Mouse (Mus musculus) E14TG2a.4 (cell line): Measurements from ENCODE around the gene Clec11a.

Experiments
- H3K27me3 ChIP-seq: 2 replicates; pipeline ENCODE4 v1.6.1; 2014; ENCODE audit warnings: low read length, control low read depth; ENCODE audit not compliant: insufficient read depth
- H3K36me3 ChIP-seq: 2 replicates; pipeline ENCODE4 v1.6.1; 2014; ENCODE audit warnings: low read length, control low read depth; ENCODE audit not compliant: insufficient read depth
- H3K4me1 ChIP-seq: replicated peaks from 2 replicates; pipeline ENCODE4 v1.6.1; 2014; ENCODE audit warnings: low read depth, low read length, control low read depth
- H3K4me3 ChIP-seq: replicated peaks from 2 replicates; pipeline ENCODE4 v1.5.1; 2014; ENCODE audit warnings: mild to moderate bottlenecking, low read length
- H3K9me3 ChIP-seq: 2 replicates; pipeline ENCODE4 v1.6.1; 2014; ENCODE audit warnings: low read length, control low read depth
- CTCF ChIP-seq: conservative IDR thresholded peaks from 2 replicates; pipeline ENCODE4 v1.5.1; 2014; ENCODE audit warnings: low read length
- NANOG ChIP-seq: IDR thresholded peaks from 2 replicates; pipeline ENCODE4 v1.6.1; 2014; ENCODE audit warnings: borderline replicate concordance, low read length, mixed read lengths
- POU5F1 ChIP-seq: IDR thresholded peaks from 2 replicates; pipeline ENCODE4 v1.6.1; 2014; ENCODE audit warnings: low read length, borderline replicate concordance

Gene Clec11a

GRCm38 (mm10) chr7:44334139-44334538 lies 27.4 kb upstream of the Clec11a start:
- H3K36me3 ChIP-seq = no peaks in the 10 kb centered on the region
- H3K4me3 ChIP-seq = no peak overlapping the region
- H3K9me3 ChIP-seq = no peaks in the 10 kb centered on the region
- H3K27me3 ChIP-seq = peaks cover 88% of the 10 kb centered on the region
- TF ChIP-seq NANOG = no peak
- H3K4me1 ChIP-seq = peaks cover 38% of the 10 kb centered on the region

GRCm38 (mm10) chr7:44332336-44332735 lies 25.6 kb upstream of the Clec11a start:
- Histone ChIP-seq H3K4me3 (no peak overlapping the region), H3K4me1 (peaks cover 31% of the 10 kb centered on the region), H3K27me3 (peaks cover 80% of the 10 kb centered on the region), H3K9me3 (no peaks in the 10 kb centered on the region), H3K36me3 (no peaks in the 10 kb centered on the region)
- no peak for TF ChIP-seq POU5F1
- no peak for TF ChIP-seq CTCF
- TF ChIP-seq NANOG = no peak

GRCm38 (mm10) chr7:44326614-44327013 lies 19.9 kb upstream of the Clec11a start:
- Histone ChIP-seq H3K9me3 (no peaks in the 10 kb centered on the region), H3K27me3 (peaks cover 70% of the 10 kb centered on the region), H3K4me1 (peaks cover 11% of the 10 kb centered on the region; the same call in 1 of the 2 replicates), H3K36me3 (no peaks in the 10 kb centered on the region), H3K4me3 (no peak overlapping the region)
- TF ChIP-seq POU5F1 (no peak), CTCF (no peak), NANOG (no peak)

- Histone ChIP-seq H3K4me3 (no peak overlapping the region), H3K4me1 (peaks cover 23% of the 10 kb centered on the region), H3K27me3 (peaks cover 59% of the 10 kb centered on the region), H3K9me3 (no peaks in the 10 kb centered on the region), H3K36me3 (0 out of 2 replicates have a peak, but pooled peaks cover 3% of the 10 kb centered on the region)
- no peak for TF ChIP-seq POU5F1
Observed at GRCm38 (mm10) chr7:44322290-44322689, 15.6 kb upstream of the Clec11a start.

GRCm38 (mm10) chr7:44320886-44321285 lies 14.2 kb upstream of the Clec11a start:
- Histone ChIP-seq H3K9me3 (no peaks in the 10 kb centered on the region), H3K4me3 (no peak overlapping the region), H3K4me1 (peaks cover 26% of the 10 kb centered on the region), H3K27me3 (peaks cover 55% of the 10 kb centered on the region), H3K36me3 (0 out of 2 replicates have a peak, but pooled peaks cover 3% of the 10 kb centered on the region)
- no peak for TF ChIP-seq NANOG
- no peak for TF ChIP-seq CTCF
- TF ChIP-seq POU5F1 = no peak

GRCm38 (mm10) chr7:44317913-44318312 lies 11.2 kb upstream of the Clec11a start:
- TF ChIP-seq CTCF (peak; percentile 55), POU5F1 (no peak)
- no peak overlapping the region for H3K4me3 ChIP-seq
- peaks cover 28% of the 10 kb centered on the region for H3K4me1 ChIP-seq
- no peaks in the 10 kb centered on the region for H3K9me3 ChIP-seq
- H3K36me3 ChIP-seq = peaks cover 6% of the 10 kb centered on the region; the same call in 1 of the 2 replicates
- peaks cover 54% of the 10 kb centered on the region for H3K27me3 ChIP-seq

GRCm38 (mm10) chr7:44312484-44312883 lies 5.8 kb upstream of the Clec11a start:
- peaks cover 76% of the 10 kb centered on the region for H3K27me3 ChIP-seq
- peaks cover 43% of the 10 kb centered on the region for H3K4me1 ChIP-seq
- no peak overlapping the region for H3K4me3 ChIP-seq
- no peak for TF ChIP-seq NANOG
- no peak for TF ChIP-seq CTCF
- TF ChIP-seq POU5F1 = no peak
- peaks cover 4% of the 10 kb centered on the region; the same call in 1 of the 2 replicates for H3K36me3 ChIP-seq
- no peaks in the 10 kb centered on the region for H3K9me3 ChIP-seq

GRCm38 (mm10) chr7:44311713-44312304 lies 5.1 kb upstream of the Clec11a start:
- Histone ChIP-seq H3K36me3 (peaks cover 4% of the 10 kb centered on the region; the same call in 1 of the 2 replicates), H3K9me3 (no peaks in the 10 kb centered on the region), H3K4me3 (no peak overlapping the region; the same call in 1 of the 2 replicates), H3K4me1 (peaks cover 47% of the 10 kb centered on the region), H3K27me3 (peaks cover 82% of the 10 kb centered on the region)
- TF ChIP-seq NANOG = no peak
- no peak for TF ChIP-seq POU5F1
- no peak for TF ChIP-seq CTCF
